Comparison of ENCODE assay signal across 9 mouse cellular contexts in the genomic region with DNA sequence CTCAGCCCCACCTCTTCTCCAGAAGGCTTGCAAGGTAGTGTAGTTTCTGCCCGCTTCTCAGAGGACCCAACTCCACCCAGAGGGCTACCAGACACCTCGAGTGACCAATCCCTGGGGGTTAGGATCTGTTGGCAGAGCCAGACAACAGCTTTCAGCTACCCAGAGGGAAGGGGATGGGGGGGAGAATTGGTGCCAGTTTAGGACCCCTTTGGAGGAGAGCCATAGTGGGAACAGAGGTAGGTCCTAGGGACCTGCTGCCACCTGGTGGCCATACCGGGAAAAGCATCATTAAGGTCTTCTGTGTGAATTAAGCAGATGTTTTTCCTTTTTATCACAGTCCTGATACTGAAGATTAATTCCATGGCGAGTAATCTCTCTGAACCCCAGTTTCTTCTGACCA. TPM values are rescaled to one million over a fixed set of nuclear protein-coding genes. Genes with fewer than 3 reads are reported as not detected.
DNase-seq lines count a peak whose midpoint lies in the region; ATAC-seq and TF ChIP-seq lines count a peak whose summit lies in the region.
"Had no signal": no experiment of that assay in that cellular context is flagged by ENCODE, and none has a peak within 500 bp of the region (broad histone marks: within the 10 kb centered on the region; RNA-seq: fewer than 3 reads in every experiment).

No protein-coding gene starts in this region.

- peaks cover 2 to 24% of the 10 kb centered on the region in 2 experiments for H3K27me3 ChIP-seq in MEL (ENCODE audit: control insufficient read depth in 1 of 2, insufficient read depth in 2 of 2, low read length in 2 of 2)
- peaks cover 26% of the 10 kb centered on the region for H3K27me3 ChIP-seq in kidney, embryonic 15.5 days
- no peaks in the 10 kb centered on the region; the same call in 1 of the 2 replicates for H3K27me3 ChIP-seq in liver, embryonic 14.5 days (ENCODE audit: control insufficient read depth, insufficient read depth, low read length)

- H3K9ac ChIP-seq in MEL (ENCODE audit: control insufficient read depth, low read depth, low read length, poor library complexity, severe bottlenecking): no peak overlapping the region
- H3K9ac ChIP-seq in kidney, embryonic 15.5 days: no peak overlapping the region
- H3K9ac ChIP-seq in liver, embryonic 14.5 days (replicated peaks): no peak overlapping the region
- H3K9ac ChIP-seq: heart, embryonic 15.5 days had no signal

- H3K79me2 ChIP-seq in MEL (ENCODE audit: control insufficient read depth, insufficient read depth, low read length, poor library complexity): no peaks in the 10 kb centered on the region

- TF ChIP-seq RAD21 in MEL (IDR thresholded peaks at IDR 0.05; ENCODE audit: low read depth, low read length): peak; percentile 98

- no peaks in the 10 kb centered on the region for H3K4me1 ChIP-seq in MEL (ENCODE audit: control insufficient read depth in 1 of 2, insufficient read depth in 2 of 2, low read length in 2 of 2)
- H3K4me1 ChIP-seq in kidney, embryonic 15.5 days: 0 out of 2 replicates have a peak, but pooled peaks cover 2% of the 10 kb centered on the region
- H3K4me1 ChIP-seq in liver, embryonic 14.5 days (replicated peaks; ENCODE audit: control insufficient read depth in 2 of 2, insufficient read depth in 2 of 2, low read length in 1 of 2): no peaks in the 10 kb centered on the region; a peak in 1 of 4 replicates
- H3K4me1 ChIP-seq: heart, embryonic 15.5 days had no signal

- H3K4me2 ChIP-seq in kidney, embryonic 15.5 days: no peak overlapping the region
- H3K4me2 ChIP-seq in liver, embryonic 14.5 days (ENCODE audit: low read depth): no peak overlapping the region
- H3K4me2 ChIP-seq: heart, embryonic 15.5 days had no signal

- no peaks in the 10 kb centered on the region for H3K9me3 ChIP-seq in MEL (replicated peaks; ENCODE audit: insufficient read depth, low read length)
- H3K9me3 ChIP-seq in kidney, embryonic 15.5 days (replicated peaks): no peaks in the 10 kb centered on the region
- no peaks in the 10 kb centered on the region for H3K9me3 ChIP-seq in liver, embryonic 14.5 days (ENCODE audit: control insufficient read depth, low read length)
- H3K9me3 ChIP-seq: heart, embryonic 15.5 days had no signal

- no peaks in the 10 kb centered on the region for H3K36me3 ChIP-seq in MEL (ENCODE audit: control insufficient read depth in 1 of 2, insufficient read depth in 2 of 2, low read length in 2 of 2)
- H3K36me3 ChIP-seq in kidney, embryonic 15.5 days: no peaks in the 10 kb centered on the region
- no peaks in the 10 kb centered on the region for H3K36me3 ChIP-seq in liver, embryonic 14.5 days (replicated peaks; ENCODE audit: control insufficient read depth, insufficient read depth, low read depth)
- H3K36me3 ChIP-seq: heart, embryonic 15.5 days had no signal

- ATAC-seq in kidney, embryonic 15.5 days (replicated peaks; ENCODE audit: low FRiP score): peak; percentile 29; the same call in 1 of the 2 replicates
- ATAC-seq in liver, embryonic 14.5 days (ENCODE audit: insufficient read depth): 0 out of 2 replicates have a peak, but pooled peaks have one; percentile 21

- TF ChIP-seq POLR2A in MEL (IDR thresholded peaks at IDR 0.05; ENCODE audit: control insufficient read depth in 1 of 2, insufficient read depth in 1 of 2, low read depth in 1 of 2, low read length in 2 of 2, poor library complexity in 1 of 2): no peak

- DNase-seq in 3134 (ENCODE audit: extremely low read depth, insufficient read length, low spot score) (peak; percentile 45), MEL (ENCODE audit: low read depth, low spot score) (peak; percentile 79)
- peak; percentile 76 for DNase-seq in cerebellum, adult 9-10 months
- DNase-seq in forelimb bud, embryonic 11.5 days (ENCODE audit: low read depth, low spot score): peak; percentile 76
- DNase-seq in liver, embryonic 14.5 days (ENCODE audit: low read depth in 3 of 3, low spot score in 3 of 3): peak in 2 of 3 experiments; percentile 44 to 47
- peak; percentile 65 for DNase-seq in ovary, postnatal 14 days (ENCODE audit: low spot score)
- peak; percentile 38 to 74 for DNase-seq in thymus, postnatal 10 days (ENCODE audit: low spot score in 2 of 2)

- H3K4me3 ChIP-seq in MEL (ENCODE audit: control insufficient read depth in 1 of 2, insufficient read depth in 1 of 2, low read depth in 2 of 2, low read length in 2 of 2): no peak overlapping the region
- no peak overlapping the region for H3K4me3 ChIP-seq in kidney, embryonic 15.5 days (replicated peaks)
- no peak overlapping the region for H3K4me3 ChIP-seq in liver, embryonic 14.5 days (ENCODE audit: insufficient read depth in 1 of 2, low read depth in 2 of 2, low read length in 2 of 2)
- H3K4me3 ChIP-seq: heart, embryonic 15.5 days had no signal

- peak; percentile 95 to 98 (median 96) for TF ChIP-seq CTCF in MEL (IDR thresholded peaks at IDR 0.05 in 2 of 3, conservative IDR thresholded peaks at IDR 0.05 in 1 of 3; ENCODE audit: control insufficient read depth in 1 of 3, insufficient read depth in 1 of 3, low read depth in 2 of 3, low read length in 3 of 3, poor library complexity in 1 of 3, severe bottlenecking in 1 of 3)
- TF ChIP-seq CTCF in liver, embryonic 14.5 days (IDR thresholded peaks at IDR 0.05; ENCODE audit: low read depth): peak; percentile 93

- H3K27ac ChIP-seq in MEL (ENCODE audit: control insufficient read depth, low read depth, low read length): no peak overlapping the region
- H3K27ac ChIP-seq in kidney, embryonic 15.5 days: no peak overlapping the region
- no peak overlapping the region for H3K27ac ChIP-seq in liver, embryonic 14.5 days
- H3K27ac ChIP-seq: heart, embryonic 15.5 days had no signal

- 16% methylated on average over 4 of the region's 4 CpGs for WGBS in kidney, embryonic 15.5 days
- WGBS in liver, embryonic 14.5 days (ENCODE audit: insufficient replicate concordance): 21% methylated on average over 4 of the region's 4 CpGs

- TF ChIP-seq EP300 in MEL (IDR thresholded peaks at IDR 0.05; ENCODE audit: low read depth in 1 of 2, low read length in 2 of 2): no peak
- no peak for TF ChIP-seq EP300 in liver, embryonic 14.5 days (IDR thresholded peaks at IDR 0.05; ENCODE audit: low read depth)

TF ChIP-seq in MEL, 35 proteins besides CTCF, POLR2A, EP300 and RAD21:
- TF ChIP-seq POLR2AphosphoS2 (IDR thresholded peaks at IDR 0.05; ENCODE audit: low read length) (no peak), KAT2A (conservative IDR thresholded peaks at IDR 0.05; ENCODE audit: low read depth, low read length) (no peak), TCF12 (IDR thresholded peaks at IDR 0.05; ENCODE audit: low read depth, low read length) (no peak), TBP (IDR thresholded peaks at IDR 0.05; ENCODE audit: low read depth, low read length) (no peak), ZKSCAN1 (IDR thresholded peaks at IDR 0.05; ENCODE audit: low read depth, low read length) (no peak), MAX (IDR thresholded peaks at IDR 0.05; ENCODE audit: low read length) (no peak), ETS1 (IDR thresholded peaks at IDR 0.05; ENCODE audit: low read depth, low read length) (no peak), CHD1 (IDR thresholded peaks at IDR 0.05; ENCODE audit: low read depth, low read length) (no peak), MYB (IDR thresholded peaks at IDR 0.05; ENCODE audit: low read depth, low read length) (no peak), ZC3H11A (IDR thresholded peaks at IDR 0.05; ENCODE audit: low read depth, low read length) (peak; percentile 99), GATA1 (IDR thresholded peaks at IDR 0.05; ENCODE audit: low read depth, low read length) (peak; percentile 45; the same call in 1 of the 2 replicates), CHD2 (IDR thresholded peaks at IDR 0.05; ENCODE audit: low read length) (no peak), NRF1 (IDR thresholded peaks at IDR 0.05; ENCODE audit: insufficient read depth, low read depth, low read length, poor library complexity, severe bottlenecking) (no peak), ELF1 (IDR thresholded peaks at IDR 0.05; ENCODE audit: low read depth, low read length) (no peak), MYC (IDR thresholded peaks at IDR 0.05; ENCODE audit: low read depth, low read length) (no peak), MEF2A (IDR thresholded peaks at IDR 0.05; ENCODE audit: extremely low read depth, insufficient replicate concordance, low read depth, low read length, poor library complexity, severe bottlenecking) (no peak), POLR2AphosphoS5 (IDR thresholded peaks at IDR 0.05; ENCODE audit: borderline replicate concordance, low read depth, low read length) (no peak), TAL1 (IDR thresholded peaks at IDR 0.05; ENCODE audit: low read length) (no peak), SMC3 (IDR thresholded peaks at IDR 0.05; ENCODE audit: low read depth, low read length) (peak; percentile 100), MXI1 (IDR thresholded peaks at IDR 0.05; ENCODE audit: low read depth, low read length) (0 out of 2 replicates have a peak, but pooled peaks have one; percentile 2), ZNF384 (IDR thresholded peaks at IDR 0.05; ENCODE audit: low read depth, low read length) (no peak), MAFK (IDR thresholded peaks at IDR 0.05; ENCODE audit: borderline replicate concordance, low read depth, low read length) (no peak), BHLHE40 (IDR thresholded peaks at IDR 0.05; ENCODE audit: borderline replicate concordance, low read depth, low read length) (no peak)

RNA-seq across cellular contexts. Expression of a gene that starts 11.3 kb away (rescaled TPM):
- total RNA-seq in MEL (2012; rRNA removed): 100 and 147 TPM in 2 replicates
- 100 to 1,000 TPM in 1 of 2 experiments, not detected in 1; 183 TPM for polyA plus RNA-seq in MEL (2012; ENCODE audit: insufficient read depth in 1 of 2, insufficient read length in 2 of 2, low read depth in 1 of 2, low replicate concordance in 2 of 2, missing spikeins in 1 of 2)
- polyA plus RNA-seq in kidney, embryonic 15.5 days (2015; fragmentation: Nextera tagmentation; extraction: Ambion mirVana): 4.1 and 5.2 TPM in 2 replicates
- 22.5 and 25.1 TPM in 2 replicates for polyA plus RNA-seq in liver, embryonic 14.5 days (2012; rRNA removed)
- polyA plus RNA-seq in liver, embryonic 14.5 days (2014; fragmentation: Nextera tagmentation; extraction: Ambion mirVana): 11.1 and 11.9 TPM in 2 replicates
